Mouse (Mus musculus): ENCODE measurements around the gene Hist2h2aa1.
"Not testable (repeated sequence)": the region's sequence is repeated elsewhere in the genome, so short reads cannot be mapped to it uniquely, and the experiment has no call there.

Hist2h2aa1 gene

GRCm38 (mm10) chr3:96277800-96278624 is 32.7 kb downstream of the Hist2h2aa1 start:
- DNase-seq (ENCODE audit: extremely low spot score), result peak; percentile 97

- DNase-seq (ENCODE audit: extremely low spot score), result no peak
Observed at GRCm38 (mm10) chr3:96280660-96281059, 35.4 kb downstream of the Hist2h2aa1 start.

- DNase-seq (ENCODE audit: extremely low spot score), result peak; percentile 53
Observed at GRCm38 (mm10) chr3:96284457-96284856, 39.2 kb downstream of the Hist2h2aa1 start.

GRCm38 (mm10) chr3:96287334-96287733 is 42.0 kb downstream of the Hist2h2aa1 start:
- not testable (repeated sequence) for DNase-seq (ENCODE audit: extremely low spot score)

GRCm38 (mm10) chr3:96289201-96289600 is 43.9 kb downstream of the Hist2h2aa1 start:
- no peak for DNase-seq (ENCODE audit: extremely low spot score)

- DNase-seq (ENCODE audit: extremely low spot score), result not testable (repeated sequence)
Observed at GRCm38 (mm10) chr3:96290727-96291126, 45.4 kb downstream of the Hist2h2aa1 start.

- no peak for DNase-seq (ENCODE audit: extremely low spot score)
Observed at GRCm38 (mm10) chr3:96292641-96293040, 47.3 kb downstream of the Hist2h2aa1 start.

GRCm38 (mm10) chr3:96293368-96293767 is 48.1 kb downstream of the Hist2h2aa1 start:
- no peak for DNase-seq (ENCODE audit: extremely low spot score)

GRCm38 (mm10) chr3:96293787-96294186 is 48.5 kb downstream of the Hist2h2aa1 start, which contains the start of gene Fcgr1:
TSS of gene Fcgr1 (minus strand) at chr3:96293969.
- DNase-seq (ENCODE audit: extremely low spot score), result no peak

Measured in embryo, embryonic 9.5 days (tissue).